Mouse (Mus musculus) forebrain, embryonic 16.5 days (tissue): ENCODE measurements around the gene Kif18a. TPM values are rescaled to one million over a fixed set of nuclear protein-coding genes. Genes with fewer than 3 reads are reported as not detected.

ENCODE experiments used
- ATAC-seq: fragments of 200-750 bp; cut with Nextera tagmentation; 2 replicates; pipeline ENCODE4 v1.8.0; 2017; ENCODE audit warnings: mild to moderate bottlenecking, moderate library complexity
- H3K27ac ChIP-seq: fragments of 300-500 bp; sonication (generic); 2 replicates; pipeline ENCODE4 v1.5.1; 2014; ENCODE audit warnings: low read length, control low read depth
- H3K27me3 ChIP-seq: fragments of 300-500 bp; sonication (generic); replicated peaks from 2 replicates; pipeline ENCODE4 v1.6.1; 2014; ENCODE audit warnings: low read length; ENCODE audit not compliant: control insufficient read depth, insufficient read depth
- H3K36me3 ChIP-seq: fragments of 300-500 bp; sonication (generic); 2 replicates; pipeline ENCODE4 v1.6.1; 2014; ENCODE audit not compliant: control insufficient read depth, insufficient read depth
- H3K4me1 ChIP-seq: fragments of 300-500 bp; sonication (generic); replicated peaks from 2 replicates; pipeline ENCODE4 v1.6.1; 2014; ENCODE audit warnings: low read length; ENCODE audit not compliant: control insufficient read depth, insufficient read depth
- H3K4me2 ChIP-seq: fragments of 300-500 bp; sonication (generic); 2 replicates; pipeline ENCODE4 v1.6.1; 2014; ENCODE audit warnings: mild to moderate bottlenecking, low read length, control low read depth
- H3K4me3 ChIP-seq: fragments of 300-500 bp; sonication (generic); replicated peaks from 2 replicates; pipeline ENCODE4 v1.5.1; 2014; ENCODE audit warnings: mild to moderate bottlenecking, low read length, control low read depth
- H3K9ac ChIP-seq: fragments of 300-500 bp; sonication (generic); replicated peaks from 2 replicates; pipeline ENCODE4 v1.6.1; 2014; ENCODE audit warnings: low read depth, low read length, control low read depth
- H3K9me3 ChIP-seq: fragments of 300-500 bp; sonication (generic); 2 replicates; pipeline ENCODE4 v1.6.1; 2016; ENCODE audit warnings: low read length; ENCODE audit not compliant: control insufficient read depth
- WGBS: fragments of 180-500 bp; shearing (Covaris S2); extraction: QIAGEN DNeasy Blood & Tissue Kit; methylation state at CpG from one replicate; pipeline ENCODE4 v1.1.7; 2014; 5-methylcytosine and 5-hydroxymethylcytosine counted together
- polyA plus RNA-seq: library from polyadenylated mRNA; unstranded; fragments of >200 nt; fragmentation: Nextera tagmentation; extraction: Ambion mirVana; gene quantifications from 2 replicates; pipeline ENCODE4 v1.2.1, GENCODE M21; 2015

Kif18a gene
- polyA plus RNA-seq, result 11.6 and 14.0 TPM in 2 replicates

DNA sequence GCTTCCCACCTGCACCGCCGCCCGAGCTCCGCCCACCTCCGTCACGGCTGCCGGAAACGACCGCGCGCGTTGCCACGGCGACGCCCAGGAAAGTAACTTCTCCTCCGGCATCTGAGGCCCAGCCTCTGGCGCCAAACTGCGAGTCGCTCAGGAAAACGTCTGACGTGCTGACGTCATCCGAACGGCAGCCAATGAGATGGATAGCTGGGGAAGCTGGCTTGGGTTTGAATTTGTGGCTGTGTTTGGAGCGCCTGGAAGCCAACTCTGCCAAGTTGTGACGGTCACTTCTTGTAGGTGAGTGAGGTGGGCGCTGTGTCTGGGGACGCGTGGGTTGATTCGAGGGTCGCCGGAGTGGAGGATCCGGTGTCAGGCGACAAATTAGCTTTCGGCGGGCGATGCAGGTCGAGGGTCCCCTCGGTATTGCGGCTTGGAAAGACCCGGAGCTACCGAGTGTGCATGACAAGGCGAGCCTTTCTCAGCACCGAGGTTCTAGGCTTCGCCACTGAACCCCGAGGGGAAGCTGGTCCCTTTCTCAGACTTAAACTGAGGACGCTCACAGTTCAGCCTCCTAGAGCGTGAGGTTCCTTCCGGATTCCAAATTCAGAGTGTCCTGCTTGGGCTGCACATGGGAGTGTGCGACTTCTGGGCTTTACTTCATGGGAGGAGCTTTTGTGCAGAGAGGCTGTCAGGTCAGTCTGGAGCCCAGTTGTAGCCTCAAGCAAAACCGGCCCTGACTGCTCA, at the start of gene Kif18a, which contains the start of gene Mettl15:
TSS of gene Kif18a (plus strand) at position 139 of the 741 bp plus-strand sequence.
TSS of gene Mettl15 (minus strand) at position 149 of the 741 bp plus-strand sequence.
- peak within 1 kb of the TSS; percentile 78 for H3K27ac ChIP-seq
- peak within 1 kb of the TSS; percentile 77 for H3K9ac ChIP-seq
- peaks cover 7% of the 10 kb centered on the region for H3K4me1 ChIP-seq
- no peaks in the 10 kb centered on the region for H3K9me3 ChIP-seq
- peak within 1 kb of the TSS; percentile 76 for H3K4me2 ChIP-seq
- H3K4me3 ChIP-seq, result peak within 1 kb of the TSS; percentile 63
- no peaks in the 10 kb centered on the region for H3K27me3 ChIP-seq
- WGBS, result under 1% methylated on average over 51 of the region's 51 CpGs
- H3K36me3 ChIP-seq, result no peaks in the 10 kb centered on the region
- peak; percentile 99 for ATAC-seq

DNA sequence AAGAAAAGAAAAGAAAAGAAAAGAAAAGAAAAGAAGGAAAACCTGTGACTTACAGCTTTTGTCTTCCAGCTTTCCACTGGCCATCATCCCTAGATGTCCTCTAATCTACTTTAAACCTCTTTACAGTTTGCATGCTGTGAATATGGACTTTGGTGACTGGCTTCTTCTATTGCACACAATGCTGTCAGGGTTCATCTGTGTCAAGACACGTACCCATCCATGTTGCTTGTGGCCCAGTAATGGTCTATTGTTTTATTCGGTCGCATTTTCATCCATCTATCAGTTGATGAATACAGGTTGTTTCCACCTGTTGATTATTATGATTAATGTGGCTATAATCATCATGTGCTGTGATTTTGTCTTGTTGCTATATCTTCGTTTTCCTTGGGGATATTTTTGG, 46.7 kb upstream of the Kif18a start:
- no peaks in the 10 kb centered on the region for H3K36me3 ChIP-seq
- no peak overlapping the region for H3K4me3 ChIP-seq
- H3K27ac ChIP-seq, result no peak overlapping the region
- no peaks in the 10 kb centered on the region for H3K4me1 ChIP-seq
- no peaks in the 10 kb centered on the region for H3K27me3 ChIP-seq
- ATAC-seq, result no peak
- 85% methylated on average over 4 of the region's 4 CpGs for WGBS
- H3K9ac ChIP-seq, result no peak overlapping the region
- no peaks in the 10 kb centered on the region for H3K9me3 ChIP-seq
- no peak overlapping the region for H3K4me2 ChIP-seq

DNA sequence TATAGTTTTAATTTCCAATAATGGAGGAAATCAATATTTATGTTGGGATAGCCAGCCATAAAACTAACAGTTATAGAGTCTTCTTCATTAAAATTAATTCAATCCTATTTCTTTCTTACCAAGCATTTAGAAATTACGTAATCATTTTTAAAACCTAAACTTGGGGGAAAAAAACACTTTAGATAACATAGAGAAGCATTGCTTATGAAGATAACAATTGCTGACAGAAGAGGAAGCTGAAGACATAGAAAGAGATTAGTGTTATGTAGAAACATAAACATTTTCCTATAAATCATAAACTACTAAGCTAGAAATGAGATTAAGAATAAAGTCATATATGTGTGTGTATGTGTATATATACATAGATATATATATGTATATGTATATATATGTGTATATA, 44.8 kb upstream of the Kif18a start:
- Histone ChIP-seq H3K9me3 (no peaks in the 10 kb centered on the region), H3K27ac (no peak overlapping the region), H3K4me1 (no peaks in the 10 kb centered on the region), H3K4me2 (no peak overlapping the region), H3K27me3 (no peaks in the 10 kb centered on the region), H3K36me3 (no peaks in the 10 kb centered on the region), H3K4me3 (no peak overlapping the region), H3K9ac (no peak overlapping the region)
- ATAC-seq, result no peak
- WGBS, result 94% methylated on average over 1 of the region's 1 CpGs

DNA sequence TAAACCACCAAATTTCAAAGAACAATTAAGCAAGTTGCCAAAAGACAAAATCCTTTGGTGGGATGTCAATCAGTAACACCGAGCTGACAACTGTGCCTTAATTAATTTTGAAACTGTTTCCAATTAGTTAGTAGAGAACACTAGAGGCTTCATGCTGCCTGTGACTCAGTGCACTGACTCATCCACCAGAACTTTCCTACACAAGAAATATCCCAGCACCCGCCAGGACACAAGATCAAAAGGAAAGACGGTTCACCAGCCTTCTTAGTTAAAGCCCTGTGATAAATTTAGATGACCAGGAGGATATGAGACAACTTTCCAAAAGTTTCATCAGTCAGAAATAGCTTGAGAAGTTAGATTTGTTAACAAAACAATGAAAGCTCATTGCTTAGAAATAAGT, 38.6 kb upstream of the Kif18a start:
- no peaks in the 10 kb centered on the region for H3K27me3 ChIP-seq
- ATAC-seq, result no peak
- no peak overlapping the region for H3K4me3 ChIP-seq
- H3K27ac ChIP-seq, result no peak overlapping the region
- H3K9ac ChIP-seq, result no peak overlapping the region
- H3K9me3 ChIP-seq, result no peaks in the 10 kb centered on the region
- no peaks in the 10 kb centered on the region for H3K4me1 ChIP-seq
- WGBS, result 22% methylated on average over 3 of the region's 3 CpGs
- H3K36me3 ChIP-seq, result no peaks in the 10 kb centered on the region
- no peak overlapping the region for H3K4me2 ChIP-seq

DNA sequence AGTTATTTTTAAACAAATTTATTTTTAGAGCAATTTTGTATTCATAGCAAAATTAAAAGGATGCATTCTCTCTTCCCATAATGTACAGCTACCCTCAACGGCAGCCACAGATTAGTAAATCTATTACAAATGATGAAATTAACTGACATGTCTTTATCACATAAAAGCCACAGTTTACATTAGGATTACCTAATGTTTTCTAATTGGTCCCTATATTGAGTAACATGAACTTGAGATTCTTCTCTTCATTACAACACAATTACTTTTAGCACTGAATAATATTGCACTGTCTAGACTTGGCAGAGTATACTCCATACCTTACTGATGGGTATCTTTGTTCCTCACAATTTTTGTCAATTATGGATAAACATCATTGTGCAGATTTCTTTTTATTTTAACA, 17.8 kb upstream of the Kif18a start:
- Histone ChIP-seq H3K36me3 (no peaks in the 10 kb centered on the region), H3K4me2 (no peak overlapping the region), H3K4me3 (no peak overlapping the region), H3K27me3 (no peaks in the 10 kb centered on the region), H3K27ac (no peak overlapping the region), H3K9me3 (no peaks in the 10 kb centered on the region), H3K4me1 (no peaks in the 10 kb centered on the region), H3K9ac (no peak overlapping the region)
- ATAC-seq, result no peak
- 86% methylated on average over 1 of the region's 1 CpGs for WGBS

DNA sequence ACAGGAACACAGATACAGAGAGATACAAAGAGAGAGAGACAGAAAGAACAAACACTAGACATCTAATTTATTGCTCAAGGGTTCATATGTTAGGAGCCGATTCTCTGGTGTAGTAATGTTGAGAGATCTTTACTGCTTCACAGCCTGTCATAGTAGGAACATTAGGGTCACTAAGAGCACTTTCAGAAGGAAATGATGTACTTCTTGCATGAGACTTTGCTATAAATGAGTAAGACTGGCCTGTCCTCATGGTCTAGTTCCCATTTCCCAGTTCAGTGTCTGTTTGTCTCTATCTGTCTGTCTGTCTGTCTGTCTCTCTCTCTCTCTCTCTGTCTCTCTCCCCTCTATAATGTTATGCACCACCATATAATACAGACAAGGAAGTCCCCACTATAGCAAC, 7.4 kb upstream of the Kif18a start:
- 93% methylated on average over 1 of the region's 1 CpGs for WGBS
- Histone ChIP-seq H3K36me3 (no peaks in the 10 kb centered on the region), H3K27ac (no peak overlapping the region), H3K4me1 (no peaks in the 10 kb centered on the region; the same call in 1 of the 2 replicates), H3K9ac (no peak overlapping the region), H3K27me3 (no peaks in the 10 kb centered on the region), H3K9me3 (no peaks in the 10 kb centered on the region), H3K4me3 (no peak overlapping the region), H3K4me2 (no peak overlapping the region)
- no peak for ATAC-seq

DNA sequence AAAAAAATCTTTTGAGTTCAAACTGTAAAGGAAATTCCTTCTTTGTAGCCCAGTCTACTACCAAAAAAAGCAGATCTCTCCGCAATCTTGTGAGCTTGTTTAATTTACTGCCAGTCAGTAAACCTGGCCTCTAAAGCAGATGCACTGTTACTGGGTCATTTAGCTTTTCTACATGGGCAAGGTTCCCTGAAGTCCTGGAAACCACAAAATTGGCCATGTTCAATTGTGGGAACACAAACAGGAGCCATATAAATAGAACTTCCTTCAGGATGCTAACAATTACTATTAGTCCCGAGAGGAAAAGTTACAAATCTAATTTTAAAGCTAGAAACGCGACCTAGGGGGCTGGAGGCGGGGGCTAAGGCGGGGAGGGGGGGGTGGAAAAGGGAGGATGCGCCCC, 2.9 kb upstream of the Kif18a start:
- no peaks in the 10 kb centered on the region for H3K36me3 ChIP-seq
- H3K4me3 ChIP-seq, result peak overlapping the region; percentile 46
- peaks cover 7% of the 10 kb centered on the region for H3K4me1 ChIP-seq
- H3K9me3 ChIP-seq, result no peaks in the 10 kb centered on the region
- H3K27me3 ChIP-seq, result no peaks in the 10 kb centered on the region
- no peak overlapping the region for H3K27ac ChIP-seq
- H3K9ac ChIP-seq, result peak overlapping the region; percentile 47
- peak overlapping the region; percentile 60 for H3K4me2 ChIP-seq
- no peak for ATAC-seq
- WGBS, result 8% methylated on average over 7 of the region's 7 CpGs

DNA sequence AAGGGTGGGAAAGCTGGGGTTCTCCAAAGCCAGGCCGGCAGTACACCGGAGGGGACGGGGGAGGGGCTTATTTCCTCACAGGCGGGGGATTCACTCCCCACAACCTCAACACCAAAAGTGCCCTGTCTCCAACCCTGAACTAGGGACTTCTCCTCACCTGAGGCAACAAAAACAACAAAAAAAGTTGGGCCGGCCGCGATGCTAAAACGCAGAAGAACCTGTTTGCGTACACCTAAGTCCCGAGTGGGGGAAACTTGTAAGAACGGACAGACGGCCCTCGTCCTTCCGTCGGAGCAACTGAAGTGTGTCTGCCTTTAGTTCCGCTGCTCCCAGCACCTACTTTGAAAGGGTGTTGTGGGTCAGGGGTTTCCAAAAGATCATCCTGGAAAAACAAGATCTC, 2.5 kb upstream of the Kif18a start:
- H3K9ac ChIP-seq, result peak overlapping the region; percentile 47
- H3K4me2 ChIP-seq, result peak overlapping the region; percentile 60
- no peaks in the 10 kb centered on the region for H3K36me3 ChIP-seq
- no peaks in the 10 kb centered on the region for H3K27me3 ChIP-seq
- peaks cover 7% of the 10 kb centered on the region for H3K4me1 ChIP-seq
- no peak for ATAC-seq
- WGBS, result 2% methylated on average over 16 of the region's 16 CpGs
- H3K9me3 ChIP-seq, result no peaks in the 10 kb centered on the region
- H3K4me3 ChIP-seq, result peak overlapping the region; percentile 46
- no peak overlapping the region for H3K27ac ChIP-seq

DNA sequence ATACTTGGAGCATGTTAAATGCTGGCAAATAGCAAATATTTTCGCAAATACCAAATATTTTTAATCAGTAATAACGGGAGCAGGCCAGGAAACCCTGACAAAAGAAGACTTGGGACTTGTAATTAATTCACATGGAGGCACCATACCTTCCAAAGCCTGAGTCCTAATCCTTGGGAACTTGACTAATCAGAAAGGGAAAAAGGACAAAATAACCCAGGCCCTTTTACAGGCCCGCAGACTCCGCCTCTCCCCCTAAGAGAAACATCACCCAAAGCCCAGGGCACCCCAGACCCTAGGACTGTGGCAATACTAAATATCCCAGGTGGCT, 302 bp upstream of the Kif18a start:
- Histone ChIP-seq H3K4me2 (peak overlapping the region; percentile 76), H3K4me3 (peak overlapping the region; percentile 63), H3K9ac (peak overlapping the region; percentile 77), H3K9me3 (no peaks in the 10 kb centered on the region), H3K36me3 (no peaks in the 10 kb centered on the region), H3K27me3 (no peaks in the 10 kb centered on the region), H3K27ac (peak overlapping the region; percentile 78), H3K4me1 (peaks cover 7% of the 10 kb centered on the region)
- no peak for ATAC-seq
- 6% methylated on average over 4 of the region's 4 CpGs for WGBS
